Mouse (Mus musculus) midbrain, embryonic 14.5 days (tissue): ENCODE data around the gene Garnl3. TPM values are rescaled to one million over a fixed set of nuclear protein-coding genes. Genes with fewer than 3 reads are reported as not detected.
A peak's percentile ranks its signal among the peaks of the same experiment; 100 is the strongest.

ENCODE experiments used
- ATAC-seq: fragments of 200-750 bp; cut with Nextera tagmentation; 2 replicates; pipeline ENCODE4 v1.8.0; 2017; ENCODE audit warnings: moderate number of reproducible peaks, moderate library complexity; ENCODE audit not compliant: low FRiP score, low TSS enrichment
- DNase-seq: peaks from one replicate; pipeline ENCODE4 v3.0.0-alpha.2; 2015
- H3K27ac ChIP-seq: fragments of 300-500 bp; sonication (generic); replicated peaks from 2 replicates; pipeline ENCODE4 v1.5.1; 2014; ENCODE audit warnings: mild to moderate bottlenecking, low read depth, low read length, moderate library complexity
- H3K27me3 ChIP-seq: fragments of 300-500 bp; sonication (generic); 2 replicates; pipeline ENCODE4 v1.6.1; 2014; ENCODE audit warnings: low read length, control low read depth, mixed read lengths; ENCODE audit not compliant: control insufficient read depth, insufficient read depth
- H3K36me3 ChIP-seq: fragments of 300-500 bp; sonication (generic); 2 replicates; pipeline ENCODE4 v1.6.1; 2014; ENCODE audit warnings: low read length, control low read depth; ENCODE audit not compliant: control insufficient read depth, insufficient read depth
- H3K4me1 ChIP-seq: fragments of 300-500 bp; sonication (generic); 2 replicates; pipeline ENCODE4 v1.6.1; 2014; ENCODE audit warnings: mild to moderate bottlenecking, antibody characterized with exemption, low read length, control low read depth; ENCODE audit not compliant: control insufficient read depth, insufficient read depth
- H3K4me2 ChIP-seq: fragments of 300-500 bp; sonication (generic); 2 replicates; pipeline ENCODE4 v1.6.1; 2014; ENCODE audit warnings: mild to moderate bottlenecking, low read length, moderate library complexity
- H3K4me3 ChIP-seq: fragments of 300-500 bp; sonication (generic); replicated peaks from 2 replicates; pipeline ENCODE4 v1.5.1; 2014; ENCODE audit warnings: low read depth, low read length
- H3K9ac ChIP-seq: fragments of 300-500 bp; sonication (generic); replicated peaks from 2 replicates; pipeline ENCODE4 v1.6.1; 2014; ENCODE audit warnings: mild to moderate bottlenecking, low read length, moderate library complexity
- H3K9me3 ChIP-seq: fragments of 300-500 bp; sonication (generic); 2 replicates; pipeline ENCODE4 v1.6.1; 2016; ENCODE audit warnings: low read length, control low read depth, mixed read lengths; ENCODE audit not compliant: control insufficient read depth
- WGBS: fragments of 180-500 bp; shearing (Covaris S2); extraction: QIAGEN DNeasy Blood & Tissue Kit; methylation state at CpG from one replicate; pipeline ENCODE4 v1.1.7; 2014; 5-methylcytosine and 5-hydroxymethylcytosine counted together
- polyA plus RNA-seq: library from polyadenylated mRNA; unstranded; fragments of >200 nt; fragmentation: Nextera tagmentation; extraction: Ambion mirVana; gene quantifications from 2 replicates; pipeline ENCODE4 v1.2.1, GENCODE M21; 2014

The Garnl3 gene
- polyA plus RNA-seq, 1 experiment from 2014 or later: 51.1 TPM

DNA sequence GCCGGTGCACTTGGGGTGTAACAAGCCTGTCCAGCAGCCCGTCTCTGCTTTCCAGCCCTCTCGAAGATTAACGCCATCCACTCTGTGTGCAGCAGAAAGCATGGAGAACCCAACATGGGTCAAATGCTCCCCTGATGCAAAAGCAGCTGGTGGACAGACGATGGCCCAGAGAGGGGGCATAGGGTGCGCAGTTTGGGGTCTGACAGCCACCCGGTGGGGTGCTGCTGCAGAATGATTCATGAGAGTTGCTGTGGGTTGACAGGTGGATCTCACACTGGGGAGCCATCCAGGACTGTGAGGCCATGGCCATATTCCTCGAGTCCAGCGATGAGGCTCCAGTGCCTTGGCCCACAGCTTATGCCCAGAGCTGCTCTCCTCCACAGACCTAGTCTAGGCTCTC, 5.8 kb upstream of the Garnl3 start:
- Histone ChIP-seq H3K27ac (no peak overlapping the region), H3K9me3 (no peaks in the 10 kb centered on the region), H3K4me1 (no peaks in the 10 kb centered on the region), H3K36me3 (peaks cover 31% of the 10 kb centered on the region), H3K27me3 (no peaks in the 10 kb centered on the region), H3K9ac (no peak overlapping the region), H3K4me3 (no peak overlapping the region), H3K4me2 (no peak overlapping the region)
- 91% methylated on average over 9 of the region's 9 CpGs for WGBS
- no peak for DNase-seq
- no peak for ATAC-seq

- no peaks in the 10 kb centered on the region for H3K4me1 ChIP-seq
- ATAC-seq: no peak
- peaks cover 31% of the 10 kb centered on the region for H3K36me3 ChIP-seq
- H3K9me3 ChIP-seq: no peaks in the 10 kb centered on the region
- DNase-seq: no peak
- WGBS: 95% methylated on average over 6 of the region's 6 CpGs
- no peak overlapping the region for H3K4me3 ChIP-seq
- H3K9ac ChIP-seq: no peak overlapping the region
- no peak overlapping the region for H3K4me2 ChIP-seq
- H3K27me3 ChIP-seq: no peaks in the 10 kb centered on the region
- H3K27ac ChIP-seq: no peak overlapping the region
These were observed 4.9 kb upstream of the Garnl3 start for GRCm38 (mm10) chr2:33136366-33136765.

GRCm38 (mm10) chr2:33134766-33135490, 3.5 kb upstream of the Garnl3 start:
- ATAC-seq: no peak
- DNase-seq: no peak
- H3K9me3 ChIP-seq: no peaks in the 10 kb centered on the region
- 80% methylated on average over 7 of the region's 7 CpGs for WGBS
- no peak overlapping the region for H3K4me2 ChIP-seq
- no peak overlapping the region for H3K9ac ChIP-seq
- no peaks in the 10 kb centered on the region; the same call in none of the 2 replicates for H3K27me3 ChIP-seq
- peaks cover 31% of the 10 kb centered on the region for H3K36me3 ChIP-seq
- no peak overlapping the region for H3K4me3 ChIP-seq
- H3K4me1 ChIP-seq: peaks cover 6% of the 10 kb centered on the region; the same call in 1 of the 2 replicates
- H3K27ac ChIP-seq: no peak overlapping the region

GRCm38 (mm10) chr2:33132306-33132705, 852 bp upstream of the Garnl3 start:
- H3K27me3 ChIP-seq: no peaks in the 10 kb centered on the region; the same call in none of the 2 replicates
- H3K9ac ChIP-seq: no peak overlapping the region
- peak; percentile 7 for DNase-seq
- no peak overlapping the region for H3K4me3 ChIP-seq
- no peak overlapping the region for H3K27ac ChIP-seq
- H3K9me3 ChIP-seq: no peaks in the 10 kb centered on the region
- H3K36me3 ChIP-seq: peaks cover 14% of the 10 kb centered on the region
- ATAC-seq: no peak
- H3K4me1 ChIP-seq: peaks cover 10% of the 10 kb centered on the region; the same call in 1 of the 2 replicates
- WGBS: 6% methylated on average over 7 of the region's 7 CpGs
- no peak overlapping the region for H3K4me2 ChIP-seq

- Histone ChIP-seq H3K4me1 (peaks cover 10% of the 10 kb centered on the region; the same call in 1 of the 2 replicates), H3K9me3 (no peaks in the 10 kb centered on the region), H3K36me3 (0 out of 2 replicates have a peak, but pooled peaks cover 3% of the 10 kb centered on the region), H3K27ac (peak overlapping the region; percentile 52; the same call in 1 of the 2 replicates), H3K4me2 (peak overlapping the region; percentile 100), H3K4me3 (peak overlapping the region; percentile 69), H3K27me3 (no peaks in the 10 kb centered on the region; the same call in none of the 2 replicates), H3K9ac (peak overlapping the region; percentile 76)
- DNase-seq (peak; percentile 92), ATAC-seq (peak; percentile 86)
- WGBS: 1% methylated on average over 54 of the region's 55 CpGs
These were observed 649 bp downstream of the Garnl3 start for GRCm38 (mm10) chr2:33130526-33131483.

DNA sequence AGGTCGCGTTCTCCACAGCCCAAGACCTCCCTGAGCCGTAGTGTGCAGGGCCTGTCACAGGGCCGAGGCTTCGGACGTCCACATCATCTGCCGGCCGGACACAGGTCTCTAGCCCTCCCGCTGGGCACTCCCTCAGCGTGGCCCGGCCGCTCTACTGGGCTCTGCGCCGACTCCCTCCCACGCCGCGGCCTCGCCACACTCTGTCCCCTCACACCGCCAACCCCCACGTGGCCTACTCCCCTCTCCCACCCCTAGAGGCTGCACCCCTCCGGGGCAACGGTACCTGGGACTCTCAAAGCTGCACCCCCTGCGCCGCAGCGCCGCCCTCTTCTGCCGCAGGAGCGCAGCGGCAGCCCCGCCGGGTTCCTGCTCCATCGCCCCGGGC, 1.3 kb downstream of the Garnl3 start:
- peaks cover 10% of the 10 kb centered on the region; the same call in 1 of the 2 replicates for H3K4me1 ChIP-seq
- ATAC-seq: peak; percentile 51
- WGBS: 0% methylated on average over 32 of the region's 33 CpGs
- DNase-seq: no peak
- peak overlapping the region; percentile 69 for H3K4me3 ChIP-seq
- no peaks in the 10 kb centered on the region for H3K36me3 ChIP-seq
- H3K4me2 ChIP-seq: peak overlapping the region; percentile 100
- peak overlapping the region; percentile 76 for H3K9ac ChIP-seq
- H3K9me3 ChIP-seq: no peaks in the 10 kb centered on the region
- H3K27me3 ChIP-seq: no peaks in the 10 kb centered on the region; the same call in none of the 2 replicates
- peak overlapping the region; percentile 52; the same call in 1 of the 2 replicates for H3K27ac ChIP-seq

DNA sequence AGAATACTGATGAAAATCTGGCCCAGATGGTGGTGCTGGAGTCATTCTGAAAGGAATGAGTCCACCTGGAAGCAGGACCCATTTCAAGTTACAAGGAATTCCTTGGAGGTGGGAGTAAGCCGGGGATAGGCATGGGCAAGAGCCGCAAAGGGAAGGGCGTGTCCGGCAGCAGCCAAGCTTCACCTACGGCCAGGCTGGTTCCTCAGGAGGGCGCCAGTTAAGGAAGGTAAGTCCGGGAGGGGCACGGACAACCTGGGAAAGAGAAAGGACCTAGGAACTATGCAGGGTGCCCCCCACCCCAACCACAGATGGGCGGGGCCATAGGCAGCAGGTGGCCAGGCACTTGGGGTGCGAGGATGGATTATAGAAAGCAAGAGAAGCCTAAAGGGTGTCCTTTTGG, 1.8 kb downstream of the Garnl3 start:
- Histone ChIP-seq H3K4me2 (peak overlapping the region; percentile 100), H3K9me3 (no peaks in the 10 kb centered on the region), H3K27me3 (no peaks in the 10 kb centered on the region; the same call in none of the 2 replicates), H3K4me1 (peaks cover 10% of the 10 kb centered on the region; the same call in 1 of the 2 replicates), H3K4me3 (peak overlapping the region; percentile 69), H3K9ac (peak overlapping the region; percentile 76), H3K27ac (no peak overlapping the region), H3K36me3 (no peaks in the 10 kb centered on the region)
- ATAC-seq (no peak), DNase-seq (peak; percentile 42)
- 2% methylated on average over 10 of the region's 10 CpGs for WGBS

- no peak for ATAC-seq
- Histone ChIP-seq H3K4me2 (peak overlapping the region; percentile 100), H3K27ac (no peak overlapping the region), H3K4me1 (peaks cover 10% of the 10 kb centered on the region; the same call in 1 of the 2 replicates), H3K9me3 (no peaks in the 10 kb centered on the region), H3K36me3 (no peaks in the 10 kb centered on the region), H3K4me3 (peak overlapping the region; percentile 69), H3K27me3 (no peaks in the 10 kb centered on the region; the same call in none of the 2 replicates), H3K9ac (peak overlapping the region; percentile 76; the same call in 1 of the 2 replicates)
- 78% methylated on average over 2 of the region's 2 CpGs for WGBS
- no peak for DNase-seq
These were observed 2.4 kb downstream of the Garnl3 start for GRCm38 (mm10) chr2:33129005-33129404.
